Mouse (Mus musculus) stomach, embryonic 16.5 days (tissue): Measurements from ENCODE around the gene 1700067K01Rik. TPM values are rescaled to one million over a fixed set of nuclear protein-coding genes. Genes with fewer than 3 reads are reported as not detected.
A peak's percentile ranks its signal among the peaks of the same experiment; 100 is the strongest.

ENCODE experiments used
- ATAC-seq: fragments of 200-750 bp; cut with Nextera tagmentation; 2 replicates; pipeline ENCODE4 v1.8.0; 2017; ENCODE audit warnings: moderate number of reproducible peaks, moderate TSS enrichment; ENCODE audit not compliant: insufficient read depth, low FRiP score
- H3K27ac ChIP-seq: fragments of 300-500 bp; sonication (generic); 2 replicates; pipeline ENCODE4 v1.5.1; 2014; ENCODE audit warnings: low read length
- H3K27me3 ChIP-seq: fragments of 300-500 bp; sonication (generic); 2 replicates; pipeline ENCODE4 v1.6.1; 2014; ENCODE audit warnings: low read length, control low read depth, mixed read lengths; ENCODE audit not compliant: control insufficient read depth, insufficient read depth
- H3K36me3 ChIP-seq: fragments of 300-500 bp; sonication (generic); 2 replicates; pipeline ENCODE4 v1.6.1; 2014; ENCODE audit warnings: low read length; ENCODE audit not compliant: control insufficient read depth, insufficient read depth
- H3K4me1 ChIP-seq: fragments of 300-500 bp; sonication (generic); 2 replicates; pipeline ENCODE4 v1.6.1; 2014; ENCODE audit warnings: low read length, control low read depth, mixed read lengths; ENCODE audit not compliant: control insufficient read depth, insufficient read depth
- H3K4me2 ChIP-seq: fragments of 300-500 bp; sonication (generic); 2 replicates; pipeline ENCODE4 v1.6.1; 2014; ENCODE audit warnings: low read depth, low read length, mixed read lengths
- H3K4me3 ChIP-seq: fragments of 300-500 bp; sonication (generic); replicated peaks from 2 replicates; pipeline ENCODE4 v1.5.1; 2014; ENCODE audit warnings: mild to moderate bottlenecking, low read length
- H3K9ac ChIP-seq: fragments of 300-500 bp; sonication (generic); 2 replicates; pipeline ENCODE4 v1.6.1; 2014; ENCODE audit warnings: low read length
- H3K9me3 ChIP-seq: fragments of 300-500 bp; sonication (generic); replicated peaks from 2 replicates; pipeline ENCODE4 v1.6.1; 2016; ENCODE audit warnings: low read length, control low read depth; ENCODE audit not compliant: control insufficient read depth
- WGBS: fragments of 180-500 bp; shearing (Covaris S2); extraction: QIAGEN DNeasy Blood & Tissue Kit; methylation state at CpG from one replicate; pipeline ENCODE4 v1.1.7; 2014; 5-methylcytosine and 5-hydroxymethylcytosine counted together
- polyA plus RNA-seq: library from polyadenylated mRNA; unstranded; fragments of >200 nt; fragmentation: Nextera tagmentation; extraction: Ambion mirVana; gene quantifications from 2 replicates; pipeline ENCODE4 v1.2.1, GENCODE M21; 2015

The 1700067K01Rik gene
- polyA plus RNA-seq, 1 experiment from 2014 or later: 0.58 TPM

- WGBS: 72% methylated on average over 9 of the region's 9 CpGs
- H3K9me3 ChIP-seq: no peaks in the 10 kb centered on the region
Observed at GRCm38 (mm10) chr8:84019738-84020137, 18.4 kb downstream of the 1700067K01Rik start.

DNA sequence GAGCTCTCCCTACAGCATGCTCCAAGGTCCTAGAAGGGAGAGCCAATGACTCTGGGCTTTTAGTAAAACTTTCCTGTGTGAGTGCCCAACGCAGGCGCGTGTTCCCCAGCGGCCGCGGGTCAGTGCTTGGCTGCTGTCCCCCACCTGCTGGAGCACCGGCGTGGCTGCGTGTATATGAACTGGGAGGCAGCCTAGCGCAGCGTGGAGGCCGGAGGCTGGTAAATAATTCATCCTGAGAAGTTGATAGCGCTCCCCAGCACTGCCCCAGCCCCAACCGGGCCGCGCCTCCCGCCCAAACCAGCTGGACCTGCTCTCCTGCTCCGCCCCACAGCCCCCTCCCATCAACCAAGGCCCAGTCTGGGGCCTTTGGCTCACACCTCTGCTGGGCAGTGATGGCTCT lies 19.8 kb downstream of the 1700067K01Rik start, which contains the start of gene Palm3:
Palm3 (plus strand) TSS at position 376 of the 400 bp plus-strand sequence.
- no peaks in the 10 kb centered on the region for H3K9me3 ChIP-seq
- peak within 1 kb of the TSS; percentile 37 for H3K4me2 ChIP-seq
- H3K4me3 ChIP-seq: peak within 1 kb of the TSS; percentile 10
- H3K27ac ChIP-seq: 0 out of 2 replicates have a peak within 1 kb of the TSS, but pooled peaks have one; percentile 4
- peak; percentile 87 for ATAC-seq
- WGBS: 8% methylated on average over 18 of the region's 18 CpGs
- H3K27me3 ChIP-seq: no peaks in the 10 kb centered on the region
- peaks cover 28% of the 10 kb centered on the region for H3K4me1 ChIP-seq
- peak within 1 kb of the TSS; percentile 29 for H3K9ac ChIP-seq
- no peaks in the 10 kb centered on the region for H3K36me3 ChIP-seq

More at GRCm38 (mm10) chr8:84019738-84020137, 18.4 kb downstream of the 1700067K01Rik start:
- Histone ChIP-seq H3K36me3 (no peaks in the 10 kb centered on the region), H3K27ac (no peak overlapping the region), H3K27me3 (no peaks in the 10 kb centered on the region), H3K4me3 (no peak overlapping the region), H3K9ac (no peak overlapping the region), H3K4me2 (no peak overlapping the region), H3K4me1 (peaks cover 25% of the 10 kb centered on the region)
- ATAC-seq: no peak

DNA sequence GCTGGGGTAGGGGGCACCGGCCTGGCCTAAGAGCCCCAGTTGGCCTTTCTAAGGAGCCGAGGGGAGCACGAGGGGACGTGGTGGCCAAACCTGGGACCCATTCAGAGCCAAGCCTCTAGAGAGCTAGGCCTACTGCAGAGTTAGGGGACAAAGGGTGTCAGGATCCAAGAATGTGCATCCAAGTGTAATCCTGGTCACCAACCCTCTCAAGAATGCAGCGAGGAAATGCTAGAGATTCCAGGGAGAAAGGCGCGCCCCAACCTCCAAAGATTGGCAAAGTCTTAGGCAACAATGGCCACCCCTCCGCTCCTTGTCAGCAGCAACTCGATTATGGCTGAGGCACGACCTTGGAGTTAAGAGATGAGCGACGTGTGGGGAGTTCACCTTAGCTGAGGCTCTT lies 20.3 kb downstream of the 1700067K01Rik start:
- no peak for ATAC-seq
- H3K9ac ChIP-seq: peak overlapping the region; percentile 29
- H3K4me2 ChIP-seq: peak overlapping the region; percentile 37

DNA sequence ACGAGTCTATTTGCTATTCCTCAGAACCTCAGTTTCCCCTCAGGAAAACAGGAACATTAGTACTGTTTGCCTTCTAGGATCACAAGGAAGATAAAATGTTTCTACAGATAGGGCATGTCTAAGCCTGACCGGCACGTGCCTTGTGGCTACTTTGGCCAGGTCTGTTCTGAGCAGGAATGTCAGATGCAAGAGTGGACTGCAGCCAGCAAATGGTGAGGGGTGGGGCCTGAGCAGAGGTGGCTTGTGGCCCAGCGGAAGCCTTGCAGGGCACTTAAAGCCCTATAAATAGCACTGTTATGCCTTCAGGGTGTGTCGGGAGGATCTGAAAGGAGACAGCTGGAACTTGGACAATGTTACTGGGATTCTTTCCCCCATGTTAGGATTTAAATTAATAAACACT lies 21.8 kb downstream of the 1700067K01Rik start:
- Histone ChIP-seq H3K4me1 (peaks cover 35% of the 10 kb centered on the region), H3K4me3 (no peak overlapping the region), H3K9me3 (no peaks in the 10 kb centered on the region), H3K27ac (no peak overlapping the region), H3K4me2 (no peak overlapping the region), H3K36me3 (no peaks in the 10 kb centered on the region), H3K27me3 (0 out of 2 replicates have a peak, but pooled peaks cover 5% of the 10 kb centered on the region), H3K9ac (0 out of 2 replicates have a peak overlapping the region, but pooled peaks have one; percentile 22)
- 10% methylated on average over 5 of the region's 5 CpGs for WGBS
- no peak for ATAC-seq

More for the DNA sequence above, 20.3 kb downstream of the 1700067K01Rik start:
- Histone ChIP-seq H3K9me3 (no peaks in the 10 kb centered on the region), H3K27me3 (no peaks in the 10 kb centered on the region), H3K4me1 (peaks cover 30% of the 10 kb centered on the region), H3K27ac (0 out of 2 replicates have a peak overlapping the region, but pooled peaks have one; percentile 4), H3K4me3 (peak overlapping the region; percentile 10), H3K36me3 (no peaks in the 10 kb centered on the region)
- WGBS: 37% methylated on average over 12 of the region's 12 CpGs

GRCm38 (mm10) chr8:84023631-84024030 lies 22.3 kb downstream of the 1700067K01Rik start:
- Histone ChIP-seq H3K27ac (no peak overlapping the region), H3K4me3 (no peak overlapping the region), H3K9ac (no peak overlapping the region), H3K4me1 (peaks cover 35% of the 10 kb centered on the region), H3K4me2 (no peak overlapping the region), H3K9me3 (no peaks in the 10 kb centered on the region), H3K27me3 (0 out of 2 replicates have a peak, but pooled peaks cover 5% of the 10 kb centered on the region), H3K36me3 (no peaks in the 10 kb centered on the region)
- WGBS: 41% methylated on average over 1 of the region's 1 CpGs
- ATAC-seq: no peak

DNA sequence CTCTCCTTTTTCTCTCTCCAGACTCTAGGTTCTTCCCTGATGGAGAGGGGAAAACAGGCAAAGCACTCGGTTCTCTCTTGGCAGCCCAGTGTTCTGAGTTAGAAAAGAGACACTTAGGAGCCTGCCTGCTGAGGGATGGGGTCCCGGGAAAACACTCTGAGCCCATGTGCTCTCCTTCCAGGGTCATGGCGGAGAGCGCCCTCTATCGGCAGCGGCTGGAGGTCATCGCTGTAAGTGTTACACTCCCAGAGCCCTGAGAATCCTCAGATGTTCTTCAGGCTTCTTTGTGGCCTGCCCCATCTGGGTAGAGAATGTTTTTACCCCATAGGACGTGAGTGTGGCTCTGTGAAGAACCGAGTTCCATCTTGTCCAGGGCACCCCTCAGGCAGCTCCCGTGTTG lies 22.9 kb downstream of the 1700067K01Rik start:
- no peak overlapping the region for H3K4me3 ChIP-seq
- H3K9me3 ChIP-seq: no peaks in the 10 kb centered on the region
- H3K9ac ChIP-seq: no peak overlapping the region
- no peak overlapping the region for H3K4me2 ChIP-seq
- H3K27me3 ChIP-seq: 0 out of 2 replicates have a peak, but pooled peaks cover 5% of the 10 kb centered on the region
- no peak overlapping the region for H3K27ac ChIP-seq
- ATAC-seq: no peak
- 20% methylated on average over 10 of the region's 10 CpGs for WGBS
- H3K36me3 ChIP-seq: no peaks in the 10 kb centered on the region
- H3K4me1 ChIP-seq: peaks cover 35% of the 10 kb centered on the region

DNA sequence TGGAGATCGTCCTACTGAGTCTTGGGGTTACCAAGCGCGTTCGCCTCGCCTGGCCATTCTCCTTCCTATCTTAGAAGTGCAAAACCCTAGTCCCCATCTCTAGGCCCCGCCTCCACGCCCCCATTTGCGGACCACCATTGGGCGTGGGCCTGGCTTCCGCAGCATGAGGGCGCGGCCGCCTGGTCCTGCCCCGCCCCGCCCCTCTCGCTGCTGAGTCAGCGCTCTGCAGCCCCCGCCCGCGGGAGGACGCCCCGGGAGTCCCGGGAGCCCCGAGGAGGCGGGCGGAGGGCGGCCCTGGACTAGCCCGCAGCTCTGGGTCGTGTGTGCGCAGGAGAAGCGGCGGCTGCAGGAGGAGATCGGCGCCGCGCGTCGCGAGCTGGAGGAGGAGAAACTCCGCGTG lies 24.6 kb downstream of the 1700067K01Rik start:
- 2% methylated on average over 41 of the region's 41 CpGs for WGBS
- Histone ChIP-seq H3K27me3 (0 out of 2 replicates have a peak, but pooled peaks cover 5% of the 10 kb centered on the region), H3K27ac (no peak overlapping the region), H3K9ac (peak overlapping the region; percentile 65), H3K4me3 (peak overlapping the region; percentile 50), H3K4me2 (peak overlapping the region; percentile 68), H3K4me1 (peaks cover 31% of the 10 kb centered on the region), H3K36me3 (no peaks in the 10 kb centered on the region), H3K9me3 (no peaks in the 10 kb centered on the region)
- peak; percentile 59 for ATAC-seq

- H3K9ac ChIP-seq: no peak overlapping the region
- no peak overlapping the region for H3K4me3 ChIP-seq
- no peak overlapping the region for H3K4me2 ChIP-seq
- H3K9me3 ChIP-seq: no peaks in the 10 kb centered on the region
- 16% methylated on average over 10 of the region's 10 CpGs for WGBS
- no peak overlapping the region for H3K27ac ChIP-seq
- H3K27me3 ChIP-seq: 0 out of 2 replicates have a peak, but pooled peaks cover 5% of the 10 kb centered on the region
- H3K4me1 ChIP-seq: peaks cover 23% of the 10 kb centered on the region
- H3K36me3 ChIP-seq: no peaks in the 10 kb centered on the region
- no peak for ATAC-seq
Observed at GRCm38 (mm10) chr8:84027449-84027848, 26.1 kb downstream of the 1700067K01Rik start.

DNA sequence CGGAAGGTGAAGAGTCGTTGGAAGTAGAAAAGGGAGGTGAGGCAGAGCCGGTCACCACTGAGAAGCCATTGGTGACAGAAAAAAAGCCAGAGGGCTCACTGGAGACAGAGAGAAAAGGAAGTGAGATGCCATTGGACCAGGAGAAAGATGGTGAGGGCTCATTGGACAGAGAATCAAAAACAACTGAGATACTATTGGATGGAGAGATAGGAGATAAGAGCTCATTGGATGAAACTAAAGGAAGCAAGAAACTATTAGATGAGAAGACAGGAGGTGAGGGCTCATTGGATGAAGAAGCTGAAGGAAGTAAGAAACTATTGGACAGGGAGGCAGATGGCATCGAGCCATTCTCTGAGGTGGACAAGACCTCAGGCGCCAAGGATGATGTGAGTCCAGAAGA lies 28.0 kb downstream of the 1700067K01Rik start:
- WGBS: 90% methylated on average over 5 of the region's 5 CpGs

More for the DNA sequence above, 28.0 kb downstream of the 1700067K01Rik start:
- Histone ChIP-seq H3K9me3 (no peaks in the 10 kb centered on the region), H3K9ac (no peak overlapping the region), H3K4me1 (peaks cover 10% of the 10 kb centered on the region; the same call in 1 of the 2 replicates), H3K36me3 (no peaks in the 10 kb centered on the region), H3K4me2 (no peak overlapping the region), H3K27ac (no peak overlapping the region), H3K4me3 (no peak overlapping the region), H3K27me3 (0 out of 2 replicates have a peak, but pooled peaks cover 5% of the 10 kb centered on the region)
- no peak for ATAC-seq
